Mouse (Mus musculus) naive thymus-derived CD4-positive, alpha-beta T cell, adult 2 months (primary cell): Measurements from ENCODE around the gene Gm10256.
"Not testable (repeated sequence)": the region's sequence is repeated elsewhere in the genome, so short reads cannot be mapped to it uniquely, and the experiment has no call there.

Experiments used
- DNase-seq: peaks from one replicate; pipeline ENCODE4 v3.0.0-alpha.2; 2011; ENCODE audit warnings: low read depth

Gm10256 gene

GRCm38 (mm10) chrY:2830380-2830779, at the start of gene Gm10256, which contains the start of gene Rbmy:
Gene Gm10256 (plus strand): TSS chrY:2830699.
Gene Rbmy (plus strand): TSS chrY:2830680.
- not testable (repeated sequence) for DNase-seq

GRCm38 (mm10) chrY:2796105-2796504, 34.4 kb upstream of the Gm10256 start, which contains the start of gene Gm4064:
Gene Gm4064 (minus strand): TSS chrY:2796205.
- DNase-seq = not testable (repeated sequence)

GRCm38 (mm10) chrY:2900689-2901088, 70.2 kb downstream of the Gm10256 start, which contains the start of gene Gm10352:
Gene Gm10352 (plus strand): TSS chrY:2900989.
- not testable (repeated sequence) for DNase-seq
